Mouse (Mus musculus): ENCODE measurements at regions not wholly inside any gene's neighbourhood (a gene's known extent, or its start where the extent isn't known, plus 50 kb on each side); places are given as distances from the start of the nearest gene placed in this dataset.

DNA sequence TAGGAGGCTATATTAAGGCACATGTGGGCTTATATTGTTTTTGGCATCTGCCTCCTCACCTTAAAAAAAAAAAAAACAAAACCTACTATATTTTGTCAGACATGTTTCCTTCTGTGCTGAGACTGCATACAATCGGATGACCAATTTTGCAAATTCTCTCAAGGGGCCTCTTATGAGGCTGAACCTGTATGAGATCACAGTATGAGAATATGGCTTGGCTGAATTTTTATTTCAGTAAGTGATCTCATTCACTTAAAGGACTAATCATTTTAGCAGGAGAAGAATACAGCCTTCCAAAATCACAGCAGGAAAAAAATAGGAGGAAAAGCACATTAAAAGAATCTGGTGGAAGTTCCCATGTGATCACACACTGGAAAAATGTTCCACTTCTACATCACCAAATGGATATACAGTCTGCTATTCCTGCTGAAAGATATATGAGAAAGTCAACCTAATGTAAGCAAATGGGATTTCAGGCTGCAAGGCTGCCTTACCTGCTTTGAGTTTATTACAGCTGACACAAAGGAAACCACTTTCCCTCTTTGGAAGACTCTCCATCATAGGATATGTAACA lies 564.3 kb downstream of the Hdgfl1 start:
- Histone ChIP-seq H3K27me3 (no peaks in the 10 kb centered on the region), H3K9me3 (no peaks in the 10 kb centered on the region), H3K36me3 (no peaks in the 10 kb centered on the region), H3K4me3 (replicated peaks) (no peak overlapping the region), H3K4me2 (replicated peaks) (no peak overlapping the region), H3K4me1 (replicated peaks) (no peaks in the 10 kb centered on the region), H3K27ac (no peak overlapping the region), H3K9ac (replicated peaks) (no peak overlapping the region)
- no peak for ATAC-seq
- 83% methylated on average over 1 of the region's 1 CpGs for WGBS

DNA sequence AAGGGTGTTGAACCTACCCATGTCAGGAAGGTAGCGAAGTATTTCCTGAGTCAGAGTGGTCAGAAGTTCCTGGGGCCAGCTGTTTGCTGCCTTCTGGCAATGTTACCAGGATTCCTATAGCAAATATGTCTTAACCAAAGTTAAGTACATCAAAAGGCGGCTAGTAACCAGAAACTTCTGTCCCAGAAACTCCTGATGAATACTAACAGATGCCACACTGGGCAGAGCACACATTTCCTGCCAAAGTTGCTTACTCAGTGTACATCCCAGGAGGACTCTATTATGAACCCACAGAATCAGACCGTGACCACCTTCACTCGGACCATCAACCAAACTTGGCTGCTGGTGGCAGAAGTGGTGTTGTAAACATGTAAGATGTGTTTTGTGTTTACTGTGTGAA lies 575.3 kb downstream of the Hdgfl1 start:
- H3K4me3 ChIP-seq (replicated peaks): no peak overlapping the region
- 86% methylated on average over 4 of the region's 4 CpGs for WGBS
- 0 out of 2 replicates have a peak, but pooled peaks cover 4% of the 10 kb centered on the region for H3K4me1 ChIP-seq (replicated peaks)
- no peaks in the 10 kb centered on the region for H3K27me3 ChIP-seq
- H3K36me3 ChIP-seq: no peaks in the 10 kb centered on the region
- no peak overlapping the region for H3K27ac ChIP-seq
- no peak overlapping the region for H3K9ac ChIP-seq (replicated peaks)
- no peaks in the 10 kb centered on the region for H3K9me3 ChIP-seq
- no peak for ATAC-seq
- H3K4me2 ChIP-seq (replicated peaks): no peak overlapping the region

DNA sequence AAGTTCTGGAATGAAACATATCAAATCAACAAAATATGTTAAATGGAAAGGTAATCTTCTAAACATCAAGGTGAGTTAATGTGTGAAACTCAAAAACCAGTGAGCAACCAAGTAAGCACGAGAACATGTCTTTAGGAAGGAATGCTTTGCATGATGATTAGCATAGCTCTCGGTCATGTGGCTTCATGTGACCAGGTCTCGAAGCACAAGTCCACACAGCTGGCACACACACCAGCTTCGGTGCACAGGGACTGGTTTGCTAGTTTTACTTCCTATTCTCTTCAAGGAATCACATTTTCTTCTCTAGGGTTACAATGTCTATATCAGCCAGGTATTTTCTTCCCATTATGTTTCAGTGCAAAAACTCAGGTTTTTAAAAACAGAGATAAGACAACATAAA lies 586.1 kb downstream of the Hdgfl1 start:
- ATAC-seq: no peak
- H3K4me3 ChIP-seq (replicated peaks): no peak overlapping the region
- no peaks in the 10 kb centered on the region for H3K9me3 ChIP-seq
- no peak overlapping the region for H3K9ac ChIP-seq (replicated peaks)
- H3K36me3 ChIP-seq: no peaks in the 10 kb centered on the region
- no peaks in the 10 kb centered on the region for H3K27me3 ChIP-seq
- no peaks in the 10 kb centered on the region for H3K4me1 ChIP-seq (replicated peaks)
- no peak overlapping the region for H3K4me2 ChIP-seq (replicated peaks)
- H3K27ac ChIP-seq: no peak overlapping the region
- WGBS: 92% methylated on average over 4 of the region's 4 CpGs

DNA sequence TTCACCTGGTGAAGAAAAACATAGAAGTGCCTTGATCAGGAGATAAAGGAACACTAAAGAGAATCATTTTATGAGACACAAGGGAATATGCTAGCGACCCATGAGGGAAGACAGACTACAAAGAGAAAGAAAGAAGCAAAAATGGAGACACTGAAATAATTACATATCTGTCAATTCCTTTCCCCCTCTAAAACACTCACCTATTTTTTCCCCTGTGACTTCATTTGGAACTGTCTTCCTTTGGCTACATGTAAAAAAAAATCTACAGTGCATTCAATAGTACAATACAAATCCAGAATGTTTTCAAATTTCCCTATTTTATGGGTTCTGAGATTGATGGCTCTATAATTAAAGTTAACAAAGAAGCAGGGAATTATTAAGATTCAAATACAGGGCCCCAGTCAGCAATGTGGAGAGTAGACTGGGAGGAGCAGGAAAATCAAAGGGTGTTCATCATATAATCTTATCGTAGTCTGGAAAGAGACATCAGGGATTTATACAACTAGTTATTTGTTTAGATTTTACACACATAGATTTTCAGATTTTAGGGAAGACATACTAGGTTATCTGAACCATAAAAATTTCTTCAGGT lies 598.0 kb downstream of the Hdgfl1 start:
- H3K4me2 ChIP-seq (replicated peaks): no peak overlapping the region
- no peaks in the 10 kb centered on the region for H3K36me3 ChIP-seq
- no peak overlapping the region for H3K9ac ChIP-seq (replicated peaks)
- H3K4me1 ChIP-seq (replicated peaks): no peaks in the 10 kb centered on the region
- no peak overlapping the region for H3K4me3 ChIP-seq (replicated peaks)
- H3K27ac ChIP-seq: no peak overlapping the region
- ATAC-seq: no peak
- no peaks in the 10 kb centered on the region for H3K27me3 ChIP-seq
- no peaks in the 10 kb centered on the region for H3K9me3 ChIP-seq
- WGBS: 86% methylated on average over 2 of the region's 2 CpGs

DNA sequence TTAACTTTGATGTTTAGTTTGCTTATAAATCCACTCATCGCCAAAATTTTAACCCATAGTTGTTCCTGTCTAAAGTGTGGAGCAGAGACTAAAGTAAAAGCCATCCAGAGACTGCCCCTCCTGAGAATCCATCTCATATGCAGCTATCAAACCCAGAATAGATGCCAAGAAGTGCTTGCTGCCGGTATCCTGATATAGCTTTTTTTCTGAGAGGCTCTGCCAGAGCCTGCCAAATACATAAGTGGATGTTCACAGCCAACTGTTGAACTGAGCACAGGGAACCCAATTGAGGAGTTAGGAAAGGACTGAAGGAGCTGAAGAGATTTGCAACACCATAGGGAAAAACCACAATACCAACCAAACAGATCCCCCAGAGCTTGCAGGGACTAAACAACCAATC lies 600.3 kb downstream of the Hdgfl1 start:
- Histone ChIP-seq H3K9me3 (no peaks in the 10 kb centered on the region), H3K4me3 (replicated peaks) (no peak overlapping the region), H3K9ac (replicated peaks) (no peak overlapping the region), H3K4me2 (replicated peaks) (no peak overlapping the region), H3K4me1 (replicated peaks) (no peaks in the 10 kb centered on the region), H3K36me3 (no peaks in the 10 kb centered on the region), H3K27ac (no peak overlapping the region), H3K27me3 (no peaks in the 10 kb centered on the region)
- 81% methylated on average over 2 of the region's 2 CpGs for WGBS
- no peak for ATAC-seq

DNA sequence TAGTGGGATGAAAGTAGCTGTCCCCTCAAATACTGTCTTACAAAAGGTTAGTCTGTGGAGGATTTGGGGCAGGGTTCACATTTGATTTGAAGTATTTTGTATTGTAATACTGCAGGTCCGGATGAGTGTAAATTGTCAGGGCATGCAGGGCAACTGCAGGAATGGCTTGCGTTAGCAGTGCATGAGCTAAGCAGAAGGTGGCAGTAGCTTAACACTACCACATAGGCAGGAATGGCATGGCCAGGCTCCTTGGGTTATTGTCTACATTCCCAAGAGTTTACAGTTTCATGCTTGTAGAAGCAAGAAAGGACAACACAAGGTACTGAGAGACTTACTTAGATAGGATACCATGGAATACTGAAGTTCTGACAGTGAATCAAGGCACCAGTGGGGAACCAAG lies 611.3 kb downstream of the Hdgfl1 start:
- Histone ChIP-seq H3K4me1 (replicated peaks) (peaks cover 24% of the 10 kb centered on the region), H3K9ac (replicated peaks) (no peak overlapping the region), H3K27ac (no peak overlapping the region), H3K4me3 (replicated peaks) (no peak overlapping the region), H3K4me2 (replicated peaks) (no peak overlapping the region), H3K9me3 (0 out of 2 replicates have a peak, but pooled peaks cover 3% of the 10 kb centered on the region), H3K36me3 (no peaks in the 10 kb centered on the region), H3K27me3 (no peaks in the 10 kb centered on the region)
- WGBS: 66% methylated on average over 2 of the region's 2 CpGs
- no peak for ATAC-seq

DNA sequence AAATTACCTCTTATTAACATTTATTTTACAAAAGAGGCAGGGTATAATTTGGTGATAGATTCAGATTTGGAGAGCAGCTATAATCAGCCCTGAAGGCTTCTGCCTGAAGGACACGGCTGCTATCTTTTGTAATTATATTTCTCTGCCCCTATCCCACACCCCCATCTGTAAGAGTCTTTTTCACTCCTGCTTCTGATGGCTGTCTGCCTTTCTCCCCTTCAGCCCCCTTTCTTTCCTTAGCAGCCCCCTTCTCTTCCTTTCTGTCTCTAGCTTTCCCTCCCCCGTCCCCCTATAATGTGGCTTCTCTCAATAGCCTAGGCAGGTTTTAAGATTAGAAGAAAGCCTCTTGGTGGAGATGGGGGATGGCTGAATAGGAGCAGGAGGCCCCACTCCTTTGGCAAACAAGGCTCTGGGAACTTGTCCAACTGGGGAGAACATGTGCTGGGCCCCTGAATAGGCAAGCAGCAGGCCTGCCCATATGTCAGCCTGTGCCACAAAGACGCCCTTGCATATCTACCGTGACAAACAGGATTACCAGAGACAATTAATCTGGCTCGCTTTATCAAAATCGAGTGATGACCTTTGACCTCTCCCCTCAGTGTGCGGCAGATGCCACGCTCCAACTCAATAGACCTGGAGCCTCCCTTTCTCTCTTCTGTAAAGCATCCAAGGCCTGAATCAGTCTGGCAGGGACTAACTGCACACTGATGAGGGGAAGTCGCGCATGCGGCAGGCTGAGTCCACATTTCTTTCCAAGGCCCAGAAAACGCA lies 615.1 kb downstream of the Hdgfl1 start:
- no peak overlapping the region for H3K9ac ChIP-seq (replicated peaks)
- no peaks in the 10 kb centered on the region for H3K36me3 ChIP-seq

DNA sequence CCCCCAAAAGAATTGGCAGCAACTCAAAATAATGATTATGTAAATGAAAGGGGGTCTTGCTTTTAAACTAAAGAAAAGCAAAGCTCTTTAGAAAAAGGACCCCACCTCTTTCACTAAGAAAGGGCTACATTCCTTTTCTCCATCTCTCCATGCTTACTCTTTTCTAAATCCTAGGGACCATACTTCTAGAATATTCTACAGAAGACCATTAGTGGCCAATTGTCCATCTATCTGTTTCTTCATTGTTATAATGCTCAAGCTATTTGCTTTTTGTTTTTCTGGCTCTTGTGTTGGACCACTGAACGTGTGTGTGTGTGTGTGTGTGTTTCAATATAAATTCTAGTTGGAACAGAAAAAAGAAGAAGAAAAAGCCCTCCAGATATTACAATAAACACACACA lies 615.7 kb downstream of the Hdgfl1 start:
- H3K9ac ChIP-seq (replicated peaks): no peak overlapping the region
- H3K27ac ChIP-seq: peak overlapping the region; percentile 82
- ATAC-seq: no peak
- no peak overlapping the region for H3K4me2 ChIP-seq (replicated peaks)
- no peak overlapping the region for H3K4me3 ChIP-seq (replicated peaks)
- peaks cover 24% of the 10 kb centered on the region for H3K4me1 ChIP-seq (replicated peaks)
- H3K27me3 ChIP-seq: no peaks in the 10 kb centered on the region
- WGBS: 8% methylated on average over 1 of the region's 1 CpGs
- H3K36me3 ChIP-seq: no peaks in the 10 kb centered on the region
- no peaks in the 10 kb centered on the region for H3K9me3 ChIP-seq

More for the DNA sequence above, 615.1 kb downstream of the Hdgfl1 start:
- no peaks in the 10 kb centered on the region for H3K9me3 ChIP-seq
- 7% methylated on average over 12 of the region's 12 CpGs for WGBS
- peaks cover 24% of the 10 kb centered on the region for H3K4me1 ChIP-seq (replicated peaks)
- H3K27ac ChIP-seq: peak overlapping the region; percentile 82
- no peaks in the 10 kb centered on the region for H3K27me3 ChIP-seq
- no peak overlapping the region for H3K4me2 ChIP-seq (replicated peaks)
- ATAC-seq: peak; percentile 99
- no peak overlapping the region for H3K4me3 ChIP-seq (replicated peaks)

DNA sequence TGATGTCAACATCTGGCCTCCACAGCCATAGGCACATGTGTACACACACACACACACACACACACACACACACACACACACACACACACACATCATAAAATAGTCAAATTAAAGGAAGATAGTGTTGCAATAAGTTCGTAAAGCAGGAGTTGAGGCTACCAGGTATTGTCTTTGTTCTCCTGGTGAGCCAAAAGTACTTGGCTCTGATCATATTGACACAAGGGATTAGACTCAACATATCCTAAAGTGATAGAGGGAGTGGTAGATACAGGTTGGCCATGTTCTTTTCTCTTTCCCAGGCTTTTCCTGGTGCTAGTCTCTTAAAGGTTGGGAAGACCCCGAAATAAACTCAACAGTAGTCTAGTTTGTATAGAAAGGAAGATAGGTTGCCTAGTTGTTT lies 616.9 kb downstream of the Hdgfl1 start:
- WGBS: 93% methylated on average over 2 of the region's 2 CpGs
- Histone ChIP-seq H3K27ac (peak overlapping the region; percentile 56), H3K36me3 (no peaks in the 10 kb centered on the region), H3K4me1 (replicated peaks) (peaks cover 24% of the 10 kb centered on the region), H3K27me3 (no peaks in the 10 kb centered on the region), H3K9me3 (no peaks in the 10 kb centered on the region), H3K4me2 (replicated peaks) (no peak overlapping the region), H3K9ac (replicated peaks) (no peak overlapping the region), H3K4me3 (replicated peaks) (no peak overlapping the region)
- ATAC-seq: no peak

DNA sequence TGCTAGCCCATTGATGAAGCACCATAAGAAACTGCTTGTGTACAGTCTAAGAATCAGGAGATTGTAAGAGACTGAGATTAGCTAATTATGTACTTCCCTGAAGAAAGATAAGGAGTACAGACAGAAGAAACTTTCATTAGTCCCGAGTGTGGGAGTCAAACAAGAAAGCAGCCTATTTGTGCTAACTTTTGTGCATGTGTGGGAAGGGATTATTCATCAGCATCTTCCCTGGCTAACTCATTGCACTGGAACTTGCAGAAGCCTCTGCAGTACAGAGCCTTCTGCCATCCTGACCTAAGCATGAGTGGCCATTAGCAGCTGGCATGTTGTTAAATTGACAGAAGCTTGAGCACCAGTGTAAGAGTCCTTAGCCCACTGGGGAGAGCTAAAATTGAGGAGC lies 619.5 kb downstream of the Hdgfl1 start:
- Histone ChIP-seq H3K27ac (no peak overlapping the region), H3K9ac (replicated peaks) (no peak overlapping the region), H3K9me3 (no peaks in the 10 kb centered on the region), H3K36me3 (no peaks in the 10 kb centered on the region), H3K4me1 (replicated peaks) (peaks cover 13% of the 10 kb centered on the region), H3K4me2 (replicated peaks) (no peak overlapping the region), H3K27me3 (no peaks in the 10 kb centered on the region), H3K4me3 (replicated peaks) (no peak overlapping the region)
- ATAC-seq: no peak
- WGBS: 63% methylated on average over 1 of the region's 1 CpGs

DNA sequence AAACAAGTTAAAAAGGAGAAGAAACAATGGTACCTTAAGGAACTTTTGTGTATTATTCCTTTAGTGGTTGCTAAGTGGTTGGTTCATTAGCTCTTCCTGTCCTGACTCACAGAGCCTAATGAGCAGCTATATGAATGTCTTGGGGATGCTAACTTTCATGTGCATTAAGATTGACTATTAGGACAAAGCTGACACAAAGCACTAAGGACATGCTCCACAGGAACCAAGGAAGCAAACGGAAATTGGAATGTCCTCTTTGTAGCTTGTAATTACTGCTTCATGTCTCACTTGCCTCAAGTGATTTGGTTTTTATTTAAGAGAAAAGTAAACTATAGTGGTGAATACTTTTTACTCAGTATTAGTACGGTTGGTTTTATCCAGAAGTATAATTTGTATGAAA lies 627.2 kb downstream of the Hdgfl1 start:
- no peak overlapping the region for H3K27ac ChIP-seq
- H3K9ac ChIP-seq (replicated peaks): no peak overlapping the region
- H3K27me3 ChIP-seq: no peaks in the 10 kb centered on the region
- H3K4me2 ChIP-seq (replicated peaks): no peak overlapping the region
- H3K36me3 ChIP-seq: no peaks in the 10 kb centered on the region
- WGBS: 75% methylated on average over 2 of the region's 2 CpGs
- no peak for ATAC-seq
- H3K4me1 ChIP-seq (replicated peaks): no peaks in the 10 kb centered on the region
- H3K9me3 ChIP-seq: no peaks in the 10 kb centered on the region
- H3K4me3 ChIP-seq (replicated peaks): no peak overlapping the region

DNA sequence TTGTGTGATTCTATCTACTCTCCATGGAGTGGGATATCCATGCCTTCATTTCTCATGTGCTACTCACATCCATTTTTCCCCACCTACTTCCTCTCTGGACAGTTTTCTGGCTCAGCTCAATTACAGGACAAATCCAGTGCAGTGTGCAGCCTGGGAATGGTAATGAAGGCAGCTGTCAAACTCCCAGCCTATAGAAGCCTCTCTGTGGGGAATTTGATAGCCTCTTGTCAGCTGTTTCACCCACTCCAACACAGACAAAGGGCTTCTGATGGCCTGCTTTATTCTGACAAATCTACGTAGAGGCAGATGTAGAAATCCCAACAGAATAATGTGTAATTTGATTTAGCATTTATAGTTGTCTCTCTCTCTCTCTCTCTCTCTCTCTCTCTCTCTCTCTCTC lies 650.6 kb downstream of the Hdgfl1 start:
- no peaks in the 10 kb centered on the region for H3K36me3 ChIP-seq
- H3K4me3 ChIP-seq (replicated peaks): no peak overlapping the region
- H3K4me2 ChIP-seq (replicated peaks): no peak overlapping the region
- 0% methylated on average over 1 of the region's 1 CpGs for WGBS
- H3K27ac ChIP-seq: peak overlapping the region; percentile 77
- peaks cover 6% of the 10 kb centered on the region; the same call in 1 of the 2 replicates for H3K4me1 ChIP-seq (replicated peaks)
- no peaks in the 10 kb centered on the region for H3K9me3 ChIP-seq
- no peaks in the 10 kb centered on the region for H3K27me3 ChIP-seq
- no peak overlapping the region for H3K9ac ChIP-seq (replicated peaks)
- ATAC-seq: peak; percentile 97
